Mouse (Mus musculus): ENCODE results near the gene Pramef17. TPM values are rescaled to one million over a fixed set of nuclear protein-coding genes. Genes with fewer than 3 reads are reported as not detected.

The Pramef17 gene
- polyA plus RNA-seq, 1 experiment from 2014 or later = not detected

Other genes starting within 250 kb of the Pramef17 start
- gene Gm13023, start 205.0 kb downstream of the Pramef17 start, polyA plus RNA-seq (2015; fragmentation: Nextera tagmentation; extraction: Ambion mirVana) = not detected in 2 replicates
- gene Gm13084, start 178.3 kb downstream of the Pramef17 start, polyA plus RNA-seq (2015; fragmentation: Nextera tagmentation; extraction: Ambion mirVana) = not detected in 2 replicates
- gene Gm13103, start 147.9 kb downstream of the Pramef17 start, polyA plus RNA-seq (2015; fragmentation: Nextera tagmentation; extraction: Ambion mirVana) = not detected in 2 replicates
- not detected in 2 replicates for gene Pramef6, start 94.0 kb downstream of the Pramef17 start, polyA plus RNA-seq (2015; fragmentation: Nextera tagmentation; extraction: Ambion mirVana)
- not detected in 2 replicates for gene Pramef25, start 43.4 kb downstream of the Pramef17 start, polyA plus RNA-seq (2015; fragmentation: Nextera tagmentation; extraction: Ambion mirVana)
- gene Gm13101, start 27.4 kb downstream of the Pramef17 start, polyA plus RNA-seq (2015; fragmentation: Nextera tagmentation; extraction: Ambion mirVana) = not detected in 2 replicates
- not detected in 2 replicates for gene Pramel4, start 64.8 kb upstream of the Pramef17 start, polyA plus RNA-seq (2015; fragmentation: Nextera tagmentation; extraction: Ambion mirVana)
- not detected in 2 replicates for gene Gm13102, start 112.1 kb upstream of the Pramef17 start, polyA plus RNA-seq (2015; fragmentation: Nextera tagmentation; extraction: Ambion mirVana)
- gene Oog3, start 168.3 kb upstream of the Pramef17 start, polyA plus RNA-seq (2015; fragmentation: Nextera tagmentation; extraction: Ambion mirVana) = not detected in 2 replicates
- not detected in 2 replicates for gene Oog2, start 196.3 kb upstream of the Pramef17 start, polyA plus RNA-seq (2015; fragmentation: Nextera tagmentation; extraction: Ambion mirVana)
- gene C87977, start 218.9 kb upstream of the Pramef17 start, polyA plus RNA-seq (2015; fragmentation: Nextera tagmentation; extraction: Ambion mirVana) = not detected in 2 replicates

Data from lung, embryonic 16.5 days (tissue).